Mouse (Mus musculus) Patski (cell line): ENCODE results near the gene Shroom3. TPM values are rescaled to one million over a fixed set of nuclear protein-coding genes. Genes with fewer than 3 reads are reported as not detected.

ENCODE experiments used
- ATAC-seq: fragments of 100-300 bp; one replicate; pipeline ENCODE4 v1.8.0; 2021
- CTCF ChIA-PET: fragments of 350-600 bp; sonication (Branson Sonifier 250); formaldehyde crosslinking; loops from one replicate; lab custom pipeline; 2022; ENCODE audit warnings: inconsistent platforms; lab: Charles Lee
- POLR2A ChIA-PET: fragments of 350-600 bp; sonication (Branson Sonifier 250); formaldehyde crosslinking; loops from one replicate; lab custom pipeline; 2022; ENCODE audit warnings: antibody characterized with exemption, inconsistent platforms; lab: Charles Lee
- DNase-seq: peaks from one replicate; pipeline ENCODE4 v3.0.0-alpha.2; 2011; ENCODE audit warnings: low read depth, low spot score
- H3K27me3 ChIP-seq: fragments of 371-371 bp; one replicate; pipeline ENCODE4 v1.5.1; 2021
- CTCF ChIP-seq: fragments of 100-300 bp; IDR thresholded peaks from one replicate; pipeline ENCODE4 v1.5.1; 2021
- in situ Hi-C: fragments of 300-500 bp; cut with MboI; formaldehyde crosslinking; loops from 3 replicates; pipeline ENCODE4 v1.11.1; 2018; ENCODE audit warnings: low pct_unique_long_range_greater_than_20kb, mixed read lengths
- polyA plus RNA-seq: library from polyadenylated mRNA; unstranded; gene quantifications from one replicate; pipeline ENCODE4 v1.2.3, GENCODE M21; 2021

Gene Shroom3
- polyA plus RNA-seq, 1 experiment from 2014 or later = 206 TPM

DNA sequence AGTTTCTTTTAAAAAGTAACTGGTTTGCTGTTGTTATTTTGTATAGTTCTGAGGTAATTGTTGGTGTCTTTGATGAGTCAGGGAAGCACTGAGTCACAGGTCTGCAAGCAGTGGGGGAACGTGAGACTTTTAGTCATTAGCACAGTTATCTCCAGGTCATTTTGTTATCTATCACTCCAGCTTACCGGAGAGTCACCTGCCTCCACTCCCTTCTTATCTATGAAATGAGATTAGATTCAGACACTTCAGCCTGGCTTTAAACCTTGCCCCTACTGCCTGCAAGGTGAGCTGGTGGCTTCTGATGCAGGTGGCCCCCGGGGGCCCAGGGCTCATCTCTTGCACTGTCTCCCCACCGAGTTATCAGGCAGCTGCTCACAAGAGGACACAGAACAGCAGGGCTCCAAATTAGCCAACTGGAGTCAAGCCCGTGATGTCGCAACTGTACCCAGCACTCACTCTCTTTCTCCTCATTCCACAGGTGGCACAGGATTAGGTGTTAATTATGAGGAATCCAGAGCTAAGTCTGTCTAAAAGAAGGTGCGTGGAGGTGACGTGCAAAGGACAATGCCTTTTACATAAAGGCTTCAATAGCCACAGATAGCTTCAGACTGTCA is 205.5 kb downstream of the Shroom3 start:
- ATAC-seq = peak; percentile 68
- POLR2A ChIA-PET = interaction anchor here (0.8 kb wide), 1 partner anchor 32 kb away, joined by 3 read pairs; no protein-coding TSS in a partner anchor

DNA sequence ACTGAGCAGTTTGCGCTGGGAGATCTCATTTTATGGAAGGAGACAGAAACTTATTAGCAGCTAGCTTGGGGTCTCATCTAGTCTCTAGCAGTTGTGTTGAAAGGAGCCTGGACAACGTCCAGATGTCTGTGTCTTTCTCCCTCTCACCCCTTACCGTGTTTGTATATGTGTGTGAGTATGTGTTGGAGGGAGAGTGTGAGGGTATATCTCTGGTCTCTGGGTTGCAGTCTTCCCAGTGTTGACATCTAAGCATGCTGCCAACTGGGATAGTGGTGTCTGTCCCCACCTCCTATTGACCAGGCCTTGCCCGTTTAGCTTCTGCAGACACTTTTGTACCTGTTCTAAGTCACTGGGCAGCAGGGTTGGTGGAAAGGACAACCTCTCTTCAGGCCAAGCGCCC is 207.7 kb downstream of the Shroom3 start:
- ChIA-PET POLR2A (interaction anchor here (3.8 kb wide), 1 partner anchor 34 kb away, joined by 17 read pairs; no protein-coding TSS in a partner anchor), CTCF (interaction anchor here (0.9 to 2.3 kb wide), 4 partner anchors 17 to 139 kb away, joined by 3 to 6 read pairs (median 4); no protein-coding TSS in a partner anchor)
- no peaks in the 10 kb centered on the region for H3K27me3 ChIP-seq
- ATAC-seq = no peak
- DNase-seq = no peak
- no peak for TF ChIP-seq CTCF
- in situ Hi-C loops = no loop called here

More for the DNA sequence above, 205.5 kb downstream of the Shroom3 start:
- H3K27me3 ChIP-seq = no peaks in the 10 kb centered on the region
- no peak for TF ChIP-seq CTCF
- CTCF ChIA-PET = interaction anchor here (0.6 to 1.0 kb wide), 3 partner anchors 12 to 160 kb away, joined by 3 to 4 read pairs (median 3); no protein-coding TSS in a partner anchor
- DNase-seq = no peak
- in situ Hi-C loops = no loop called here

DNA sequence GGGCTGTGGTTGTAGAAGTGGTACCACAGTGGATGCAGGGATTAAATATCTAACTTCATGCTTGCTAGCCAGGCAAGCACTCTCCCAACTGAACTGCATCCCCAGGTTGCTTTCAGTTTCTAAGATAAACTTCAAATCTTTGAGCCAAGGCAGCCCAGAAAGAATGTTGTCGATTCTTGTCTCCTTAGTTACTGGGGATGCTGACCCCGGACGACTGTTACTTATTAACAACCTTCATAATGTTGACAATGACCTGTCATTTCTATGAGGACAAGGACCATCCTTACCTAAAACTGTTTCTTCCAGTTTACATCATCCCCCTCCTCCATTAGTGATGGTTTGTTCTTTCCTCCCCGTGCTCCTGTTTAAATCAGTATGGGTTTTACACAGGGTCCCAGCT is 210.0 kb downstream of the Shroom3 start:
- ChIA-PET CTCF (interaction anchor here (1.3 to 1.5 kb wide), 2 partner anchors 36 to 59 kb away, joined by 3 to 4 read pairs; no protein-coding TSS in a partner anchor), POLR2A (interaction anchor here (3.8 kb wide), 1 partner anchor 37 kb away, joined by 17 read pairs; no protein-coding TSS in a partner anchor)
- no peak for TF ChIP-seq CTCF
- no peaks in the 10 kb centered on the region for H3K27me3 ChIP-seq
- in situ Hi-C loops = no loop called here
- ATAC-seq (no peak), DNase-seq (no peak)

DNA sequence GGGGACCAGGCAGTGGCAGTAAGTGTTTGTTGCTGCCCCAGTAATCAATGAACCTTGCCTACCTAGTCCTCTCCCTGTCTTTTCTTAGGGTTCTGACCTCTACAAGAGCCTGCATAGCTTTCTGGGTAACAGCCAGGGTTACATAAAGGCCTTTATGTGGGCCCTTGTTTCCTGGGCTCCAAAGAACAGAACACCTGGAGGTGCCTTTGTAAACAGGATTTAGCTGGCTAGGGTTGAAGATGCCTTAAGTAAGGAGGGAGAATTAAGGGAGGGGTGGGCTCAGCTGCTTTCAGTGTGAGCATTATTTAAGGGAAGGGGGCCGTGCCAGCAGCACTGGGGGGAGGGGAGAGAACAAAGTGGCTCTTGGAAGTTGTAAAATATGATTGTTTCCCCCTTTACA is 210.5 kb downstream of the Shroom3 start:
- no peak for TF ChIP-seq CTCF
- DNase-seq = no peak
- in situ Hi-C loops = no loop called here
- CTCF ChIA-PET = no interaction called here
- ATAC-seq = no peak
- H3K27me3 ChIP-seq = no peaks in the 10 kb centered on the region
- POLR2A ChIA-PET = no interaction called here

DNA sequence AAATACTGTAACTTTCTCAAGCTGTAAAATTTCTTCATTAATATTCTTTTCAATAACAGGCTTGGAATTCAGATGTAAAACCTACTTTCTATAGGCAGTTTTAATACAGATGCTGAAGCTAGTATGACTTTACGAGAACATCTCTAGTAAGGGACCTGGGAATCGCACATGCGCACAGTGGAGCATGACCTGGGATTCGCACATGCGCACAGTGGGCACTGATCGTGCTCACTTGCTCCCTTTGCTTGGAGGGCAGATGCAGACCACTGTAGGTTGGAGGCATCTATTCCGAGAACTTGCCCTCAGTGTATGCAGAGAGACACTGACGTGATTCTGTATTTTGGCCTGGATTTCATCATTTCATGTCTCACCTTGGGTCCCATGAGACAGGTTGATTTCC is 212.6 kb downstream of the Shroom3 start:
- no peak for TF ChIP-seq CTCF
- DNase-seq (no peak), ATAC-seq (no peak)
- in situ Hi-C loops = no loop called here
- POLR2A ChIA-PET = no interaction called here
- CTCF ChIA-PET = interaction anchor here (1.2 kb wide), 1 partner anchor 53 kb away, joined by 3 read pairs; no protein-coding TSS in a partner anchor
- H3K27me3 ChIP-seq = no peaks in the 10 kb centered on the region

DNA sequence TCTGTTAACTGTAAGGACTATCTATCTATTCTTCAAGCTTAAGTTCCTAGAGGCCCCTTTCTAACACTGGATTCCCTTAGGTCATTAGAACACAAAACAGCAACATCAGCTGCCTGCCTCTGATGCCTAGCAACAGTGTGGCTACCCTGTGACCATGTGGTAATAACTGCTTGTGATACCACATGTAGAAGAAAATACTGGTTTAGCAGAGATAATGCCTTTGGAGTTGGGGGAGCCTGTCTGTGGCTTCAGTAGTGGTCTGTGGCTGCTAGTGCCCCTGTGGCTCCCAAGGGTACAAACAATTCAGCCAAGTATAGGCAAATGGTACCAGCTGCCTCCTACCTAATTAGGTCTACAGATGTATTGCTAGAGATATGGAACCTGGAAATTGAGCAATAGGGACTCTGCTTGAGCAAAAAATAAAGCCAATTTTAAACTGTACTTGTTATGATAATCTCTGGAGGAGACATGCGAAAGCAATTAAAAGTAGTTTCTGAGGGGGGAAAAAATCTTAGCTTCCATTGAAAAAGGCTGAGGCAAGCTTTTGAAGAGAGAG is 213.6 kb downstream of the Shroom3 start:
- no peak for DNase-seq
- in situ Hi-C loops = no loop called here
- POLR2A ChIA-PET = interaction anchor here (0.7 to 0.9 kb wide), 3 partner anchors 36 to 80 kb away, joined by 3 to 6 read pairs (median 6); no protein-coding TSS in a partner anchor
- no peaks in the 10 kb centered on the region for H3K27me3 ChIP-seq
- CTCF ChIA-PET = interaction anchor here (0.9 to 1.8 kb wide), 4 partner anchors 15 to 169 kb away, joined by 3 to 4 read pairs (median 3); no protein-coding TSS in a partner anchor
- TF ChIP-seq CTCF = no peak
- no peak for ATAC-seq

DNA sequence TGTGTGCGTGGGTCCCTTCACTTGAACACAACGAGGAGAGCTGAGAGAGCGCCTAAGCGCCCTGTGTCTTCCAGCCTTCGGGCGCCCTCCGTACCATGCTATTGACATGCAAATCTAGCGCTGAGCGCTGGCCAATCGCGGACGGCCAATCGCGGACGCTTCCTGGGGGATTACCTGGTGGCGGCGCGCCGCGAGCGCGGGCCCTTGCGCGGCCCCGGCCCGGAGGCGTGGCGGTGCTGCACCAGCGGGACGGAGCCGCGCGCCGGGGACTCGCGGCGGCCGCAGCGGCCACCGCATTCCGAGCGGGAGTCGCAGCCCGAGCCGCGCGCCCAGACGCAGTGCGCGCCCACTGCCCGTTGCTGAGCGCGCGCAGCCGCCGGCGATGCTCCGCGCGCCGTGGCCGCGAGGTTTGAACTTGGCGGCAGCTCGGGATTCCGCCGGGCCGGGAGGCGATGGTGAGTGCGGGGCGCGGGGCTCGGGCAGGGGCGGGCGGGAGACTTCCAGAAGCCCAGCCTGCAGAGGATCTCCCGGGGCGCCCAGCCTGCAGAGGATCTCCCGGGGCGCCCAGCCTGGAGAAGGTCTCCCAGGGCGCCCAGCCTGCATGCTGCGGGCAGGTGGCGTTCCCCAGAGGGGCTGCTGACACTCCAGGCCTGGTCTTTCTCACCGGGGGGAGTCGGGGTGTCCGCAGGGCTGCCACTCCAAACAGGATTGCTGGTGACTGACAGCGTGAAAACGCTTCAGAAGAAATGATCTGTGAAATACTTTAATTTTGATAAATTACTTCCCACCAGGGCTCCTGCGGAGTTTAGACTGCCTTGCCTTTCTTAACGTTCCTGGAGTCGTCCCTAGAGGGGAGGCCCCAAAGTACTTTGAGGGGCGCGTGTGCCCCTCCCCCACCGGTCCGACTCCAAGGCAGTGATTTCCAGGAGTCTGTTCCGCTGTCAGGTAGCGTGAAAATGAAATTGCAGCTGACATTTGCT is 214.8 kb downstream of the Shroom3 start:
- no peak for TF ChIP-seq CTCF
- in situ Hi-C loops = no loop called here

DNA sequence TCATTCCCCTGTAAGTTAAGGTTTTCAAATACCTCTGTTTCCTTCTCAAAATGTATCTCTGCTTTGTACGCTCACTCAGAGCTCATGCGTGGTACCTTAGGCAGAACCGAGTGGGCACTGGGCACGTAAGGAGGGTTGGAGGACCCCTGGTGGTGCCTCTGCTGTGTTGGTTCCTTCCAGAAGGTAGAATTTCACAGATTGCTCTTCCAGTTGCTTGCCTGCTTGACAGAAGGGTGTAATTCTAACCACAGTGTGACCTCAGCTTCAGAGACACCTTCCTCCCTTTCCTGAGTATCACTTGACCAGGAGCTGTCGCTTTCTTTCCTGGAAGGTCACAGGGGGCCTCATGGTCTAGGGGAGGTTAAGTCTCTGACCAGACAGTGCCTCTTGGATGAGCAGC is 217.2 kb downstream of the Shroom3 start:
- in situ Hi-C loops = no loop called here
- H3K27me3 ChIP-seq = no peaks in the 10 kb centered on the region
- POLR2A ChIA-PET = no interaction called here
- CTCF ChIA-PET = interaction anchor here (1.1 to 1.6 kb wide), 4 partner anchors 9 to 92 kb away, joined by 3 to 4 read pairs (median 3); no protein-coding TSS in a partner anchor
- DNase-seq (no peak), ATAC-seq (no peak)
- no peak for TF ChIP-seq CTCF

More for the DNA sequence above, 214.8 kb downstream of the Shroom3 start:
- ATAC-seq (peak; percentile 66), DNase-seq (no peak)
- POLR2A ChIA-PET = interaction anchor here (0.7 to 0.9 kb wide), 2 partner anchors 37 to 82 kb away, joined by 3 to 6 read pairs; no protein-coding TSS in a partner anchor
- CTCF ChIA-PET = interaction anchor here (0.9 to 1.8 kb wide), 6 partner anchors 13 to 170 kb away, joined by 3 to 6 read pairs (median 3); no protein-coding TSS in a partner anchor
- no peaks in the 10 kb centered on the region for H3K27me3 ChIP-seq

DNA sequence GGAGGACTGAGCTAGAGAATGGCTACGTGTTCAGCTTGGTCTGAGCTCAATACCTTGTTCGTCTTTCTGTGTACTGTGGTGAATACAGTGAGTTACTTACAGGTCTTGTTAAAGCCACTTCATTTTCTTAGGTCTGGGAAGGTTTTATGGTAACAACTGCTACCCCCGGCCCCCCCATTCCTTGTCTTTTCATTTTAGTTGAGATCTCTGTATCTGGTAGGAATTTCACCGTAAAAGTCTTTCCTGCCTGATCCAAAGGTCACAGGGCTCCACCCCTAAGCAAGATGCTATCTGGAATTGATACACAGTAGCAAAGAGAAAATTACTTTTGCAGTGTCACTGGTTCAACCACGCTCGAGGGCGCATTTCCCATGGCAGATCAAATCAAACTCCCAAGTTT is 218.6 kb downstream of the Shroom3 start:
- TF ChIP-seq CTCF = no peak
- DNase-seq (no peak), ATAC-seq (no peak)
- H3K27me3 ChIP-seq = no peaks in the 10 kb centered on the region
- in situ Hi-C loops = no loop called here
- CTCF ChIA-PET = interaction anchor here (1.1 to 1.6 kb wide), 2 partner anchors 9 to 138 kb away, joined by 3 to 4 read pairs; no protein-coding TSS in a partner anchor
- POLR2A ChIA-PET = interaction anchor here (0.9 kb wide), 1 partner anchor 40 kb away, joined by 5 read pairs; no protein-coding TSS in a partner anchor

DNA sequence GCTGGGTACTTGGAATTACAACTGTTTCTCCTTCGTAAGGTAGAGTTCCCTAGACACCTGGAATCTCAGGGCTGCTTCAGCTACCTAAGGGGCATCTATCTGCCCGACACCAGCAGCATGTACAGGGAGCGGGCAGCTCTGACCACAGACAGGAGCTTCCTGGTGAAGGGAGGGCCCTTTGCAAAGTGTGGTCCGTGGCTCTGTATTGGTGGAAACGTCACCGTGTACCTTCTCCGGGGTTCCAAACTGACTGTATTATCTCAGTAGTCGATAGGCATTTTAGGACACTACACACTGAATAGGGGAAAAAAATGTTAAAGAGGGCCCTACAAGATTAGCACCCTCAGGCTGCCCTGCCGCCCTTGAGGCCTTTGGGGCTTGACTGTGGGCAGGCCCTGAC is 221.9 kb downstream of the Shroom3 start:
- no peaks in the 10 kb centered on the region for H3K27me3 ChIP-seq
- ChIA-PET CTCF (interaction anchor here (1.5 kb wide), 1 partner anchor 177 kb away, joined by 4 read pairs; no protein-coding TSS in a partner anchor), POLR2A (no interaction called here)
- in situ Hi-C loops = no loop called here
- ATAC-seq (no peak), DNase-seq (no peak)
- TF ChIP-seq CTCF = no peak
